Mouse (Mus musculus) brain, embryonic 18.5 days (tissue): Measurements from ENCODE around the gene Timp4.
"Not testable (repeated sequence)": the region's sequence is repeated elsewhere in the genome, so short reads cannot be mapped to it uniquely, and the experiment has no call there.

ENCODE experiments used
- DNase-seq: peaks from one replicate; pipeline ENCODE4 v3.0.0-alpha.2; 2012; ENCODE audit warnings: low read depth, low spot score

Gene Timp4

DNA sequence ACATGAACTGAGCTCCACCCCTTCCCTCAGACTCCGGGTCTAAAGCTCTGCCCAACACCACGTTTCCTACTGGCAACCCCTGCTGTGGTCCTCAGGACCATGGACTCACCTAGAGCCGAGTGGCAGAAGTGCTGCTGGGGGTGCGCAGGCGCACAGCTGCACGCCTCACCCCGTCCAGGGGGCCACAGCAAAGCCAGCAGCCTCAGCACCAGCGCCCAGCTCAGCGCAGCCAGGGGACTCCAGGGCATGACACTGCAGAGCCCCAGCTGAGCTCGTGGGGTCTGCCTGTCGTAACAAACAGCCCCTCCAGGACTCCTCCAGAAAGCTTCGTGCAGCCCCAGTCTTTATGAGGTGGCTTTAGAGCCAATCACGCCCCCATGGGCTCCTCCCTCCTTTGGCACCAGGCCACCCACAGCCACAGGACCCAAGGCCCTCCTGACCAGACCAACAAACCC, 447 bp downstream of the Timp4 start:
- no peak for DNase-seq

DNA sequence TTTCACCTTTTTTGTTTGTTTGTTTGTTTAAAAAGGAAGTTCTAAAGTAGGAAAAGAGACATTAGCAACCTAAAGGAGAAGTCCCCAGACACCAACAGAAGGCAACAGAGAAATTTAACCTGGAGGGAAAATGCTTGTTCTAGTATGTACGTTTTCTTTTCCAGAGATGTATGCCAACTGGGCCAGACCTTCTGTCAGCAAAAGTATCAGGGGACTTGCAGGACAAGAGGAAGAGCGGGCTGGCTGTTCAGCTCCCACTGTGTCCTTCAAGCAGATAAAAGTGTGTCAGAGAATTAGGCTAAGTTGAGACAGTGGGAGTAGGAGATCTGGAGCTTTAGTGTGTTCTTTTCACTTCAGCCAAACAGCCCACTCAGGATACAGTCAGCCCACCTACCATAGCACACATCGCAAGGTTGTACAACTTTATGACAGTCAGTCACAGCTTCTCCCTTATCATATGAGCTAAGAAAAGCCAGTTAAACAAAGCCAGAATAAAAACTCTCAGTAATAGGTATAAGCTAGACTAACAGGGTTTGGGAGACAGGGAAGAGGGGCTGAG, 6.4 kb downstream of the Timp4 start:
- DNase-seq, result no peak

GRCm38 (mm10) chr6:115244222-115244621, 7.8 kb downstream of the Timp4 start:
- no peak for DNase-seq

DNA sequence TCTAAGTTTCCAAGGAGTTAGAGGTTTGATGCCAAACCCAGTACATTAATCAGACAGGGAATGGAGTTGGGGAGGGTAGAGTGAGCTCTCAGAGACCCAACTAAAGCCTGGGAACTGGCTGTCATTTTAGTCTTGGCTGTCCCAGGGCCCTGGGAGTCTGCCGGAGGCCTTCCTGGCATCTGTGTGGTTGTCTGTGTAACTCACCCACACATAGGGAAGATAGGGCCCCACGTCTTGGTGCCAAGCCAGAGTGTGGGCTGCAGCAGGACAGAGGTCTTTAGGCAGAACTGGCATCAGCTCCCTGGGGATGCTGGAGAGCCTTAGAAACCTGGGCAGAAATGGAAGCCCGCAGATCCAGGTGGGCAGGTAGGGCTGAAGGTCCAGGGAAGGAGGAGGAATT, 10.1 kb downstream of the Timp4 start:
- no peak for DNase-seq

GRCm38 (mm10) chr6:115241131-115241699, 10.8 kb downstream of the Timp4 start:
- no peak for DNase-seq

- not testable (repeated sequence) for DNase-seq
Observed at GRCm38 (mm10) chr6:115240431-115240830, 11.6 kb downstream of the Timp4 start.

GRCm38 (mm10) chr6:115239335-115239734, 12.7 kb downstream of the Timp4 start:
- no peak for DNase-seq

- DNase-seq, result no peak
Observed at GRCm38 (mm10) chr6:115238031-115239027, 13.7 kb downstream of the Timp4 start.

DNA sequence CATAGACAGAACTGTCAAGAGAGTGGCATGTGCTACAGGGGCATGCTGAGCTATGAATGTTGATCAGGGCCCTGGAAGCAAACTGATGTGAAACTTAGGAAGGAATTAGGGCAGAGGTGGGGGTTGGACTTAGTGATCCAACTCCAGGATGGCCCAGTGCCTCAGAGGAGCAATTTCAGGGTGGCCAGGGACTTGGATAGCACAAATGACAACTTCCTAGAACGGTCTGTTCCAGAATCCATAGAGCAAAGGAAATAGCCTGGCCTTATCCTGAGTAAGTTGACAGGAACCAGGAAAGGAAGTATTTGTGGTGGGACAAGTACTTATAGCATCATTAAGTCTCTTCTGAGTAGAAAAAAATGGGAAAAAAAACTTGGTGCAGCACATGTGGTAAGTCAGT, 19.4 kb downstream of the Timp4 start:
- no peak for DNase-seq

GRCm38 (mm10) chr6:115231836-115232235, 20.2 kb downstream of the Timp4 start:
- DNase-seq, result no peak

GRCm38 (mm10) chr6:115230557-115230956, 21.4 kb downstream of the Timp4 start:
- DNase-seq, result no peak

- DNase-seq, result peak; percentile 61
Observed at GRCm38 (mm10) chr6:115227529-115227928, 24.5 kb downstream of the Timp4 start.

DNA sequence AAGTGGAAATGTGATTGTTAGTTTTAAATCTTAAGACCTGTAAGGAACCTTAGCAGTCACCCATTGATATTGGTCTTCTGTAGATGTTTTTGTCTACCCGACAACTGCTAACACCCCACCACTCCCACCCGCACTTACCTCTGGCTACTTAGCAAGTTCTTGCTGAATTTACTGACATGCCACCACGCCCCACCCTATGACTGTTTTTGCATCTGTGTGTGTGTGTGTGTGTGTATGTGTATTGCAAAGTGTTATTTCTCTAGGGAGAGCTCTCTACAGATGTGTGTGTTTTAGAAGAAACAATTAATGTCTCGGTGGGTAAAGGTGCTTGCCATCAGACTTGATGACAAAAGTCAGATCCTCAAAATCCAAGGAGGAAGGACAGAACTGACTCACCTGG, 25.0 kb downstream of the Timp4 start, which contains the start of gene Gm17482:
Gene Gm17482, plus strand, starts transcription at position 301 of the 400 bp plus-strand sequence.
- DNase-seq, result no peak

DNA sequence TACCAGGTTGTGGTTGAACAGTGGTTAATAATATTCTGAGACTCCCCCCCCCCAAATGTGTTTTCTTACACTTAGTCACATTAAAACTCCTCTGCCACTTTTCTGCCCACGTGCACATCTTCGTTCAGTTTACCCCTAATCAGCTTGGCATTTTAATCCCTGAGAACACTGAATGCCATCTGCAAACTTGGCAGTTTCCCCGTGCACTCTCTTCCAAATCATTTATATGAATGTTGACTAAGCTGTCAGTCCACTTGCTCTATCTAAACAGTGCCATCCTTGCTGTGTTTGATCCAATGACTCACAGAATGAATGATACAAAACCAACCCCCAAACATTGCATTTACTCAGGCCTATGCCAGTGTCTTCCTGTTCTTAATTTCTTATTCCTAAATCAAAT, 26.5 kb downstream of the Timp4 start:
- DNase-seq, result no peak

DNA sequence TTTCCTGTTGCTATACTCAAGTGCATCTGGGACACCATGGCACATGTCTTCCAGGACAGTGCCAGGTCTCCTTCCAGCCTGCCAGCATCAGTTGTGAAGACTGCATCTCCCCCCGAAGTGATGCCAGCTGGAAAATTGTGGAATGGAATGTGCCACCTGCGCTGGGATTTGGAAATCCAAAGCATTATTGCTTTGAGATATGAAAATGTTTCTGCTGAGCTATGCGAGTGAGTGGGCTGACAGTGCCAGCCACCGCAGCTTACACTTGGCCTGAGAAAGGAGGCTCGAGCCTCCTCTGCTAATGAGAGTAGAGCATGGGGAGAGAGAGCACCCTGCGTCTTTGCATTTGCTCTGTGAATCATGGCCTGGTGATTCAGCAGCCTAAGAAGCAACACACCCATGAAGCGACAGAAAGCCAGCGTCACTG, 30.8 kb downstream of the Timp4 start:
- DNase-seq, result no peak

DNA sequence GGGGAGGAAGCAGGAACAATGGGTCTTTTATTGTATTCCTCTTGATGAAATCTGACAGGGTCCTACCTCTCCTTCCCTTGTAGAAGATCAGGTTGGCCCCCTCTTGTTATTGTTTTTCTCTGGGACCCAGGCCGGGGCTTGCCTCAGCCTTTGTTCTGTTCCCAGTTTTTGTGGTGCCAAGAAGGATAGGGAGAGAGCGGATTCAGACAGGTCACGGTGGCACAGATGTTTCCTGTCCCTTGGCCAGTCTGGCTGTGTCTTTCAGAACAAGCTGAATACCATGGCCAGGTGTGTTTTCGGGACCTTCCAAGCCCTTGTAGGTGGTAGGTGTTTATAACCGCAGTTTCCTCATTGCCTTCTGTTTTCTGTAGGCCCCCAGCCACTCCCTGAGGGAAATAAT, 38.9 kb downstream of the Timp4 start:
- DNase-seq, result no peak

DNA sequence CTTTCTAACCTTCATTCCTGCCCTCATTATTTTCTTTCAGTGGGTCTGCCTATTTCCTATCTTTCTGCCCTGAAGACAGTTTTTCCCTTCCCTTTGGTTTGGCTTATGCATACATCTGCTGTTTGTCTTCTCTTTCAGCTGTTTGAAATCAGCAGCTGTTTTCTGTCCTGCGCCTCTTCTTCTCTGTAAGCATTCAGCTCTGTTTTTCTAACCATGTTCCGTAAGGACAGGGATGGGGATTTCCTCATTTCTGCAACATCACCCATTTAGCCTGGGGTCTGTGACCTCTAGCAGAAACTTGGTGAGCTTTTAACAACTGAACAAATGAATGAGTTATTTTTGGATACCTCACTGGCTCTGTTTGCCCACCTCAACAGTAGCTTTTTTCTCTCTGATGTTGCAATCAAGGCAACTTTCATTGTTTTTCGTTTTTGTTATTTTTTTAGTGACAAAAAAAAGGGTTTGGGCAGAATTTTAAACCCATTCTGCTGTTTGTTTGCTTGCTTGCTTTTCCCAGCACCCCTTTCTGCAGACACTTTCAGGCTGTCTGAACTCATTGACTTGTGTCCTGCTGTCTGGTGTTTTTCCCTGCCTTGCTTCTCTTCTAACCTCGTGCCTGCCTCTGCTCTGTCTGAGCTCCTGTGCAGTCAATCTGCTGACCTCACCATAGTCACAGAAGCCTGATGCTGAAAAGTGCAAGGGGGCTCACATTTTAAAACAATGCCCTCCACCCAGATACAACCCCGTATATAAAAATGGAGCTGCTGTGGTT, 39.7 kb downstream of the Timp4 start:
- DNase-seq, result no peak

DNA sequence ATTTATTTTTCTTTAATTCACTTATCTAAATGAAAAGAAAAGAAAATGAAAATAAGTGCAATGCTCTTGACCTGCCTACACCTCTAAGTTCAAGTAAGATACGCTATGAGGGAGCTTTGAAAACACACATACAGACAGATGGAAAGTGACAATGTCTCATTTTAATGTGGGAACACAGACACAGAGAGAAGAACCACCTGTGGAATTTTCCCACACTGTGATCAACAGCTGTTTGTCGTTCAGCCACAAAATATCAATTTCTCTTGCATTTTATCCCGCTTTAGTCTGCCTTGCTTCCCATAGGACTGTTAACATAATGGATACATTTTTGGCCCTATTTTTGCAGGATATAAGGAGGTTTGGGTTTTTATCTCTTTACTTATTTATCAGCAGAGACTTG, 41.2 kb downstream of the Timp4 start:
- DNase-seq, result no peak

- no peak for DNase-seq
Observed at GRCm38 (mm10) chr6:115210187-115210586, 41.8 kb downstream of the Timp4 start.

- no peak for DNase-seq
Observed at GRCm38 (mm10) chr6:115203029-115203428, 49.0 kb downstream of the Timp4 start.

DNA sequence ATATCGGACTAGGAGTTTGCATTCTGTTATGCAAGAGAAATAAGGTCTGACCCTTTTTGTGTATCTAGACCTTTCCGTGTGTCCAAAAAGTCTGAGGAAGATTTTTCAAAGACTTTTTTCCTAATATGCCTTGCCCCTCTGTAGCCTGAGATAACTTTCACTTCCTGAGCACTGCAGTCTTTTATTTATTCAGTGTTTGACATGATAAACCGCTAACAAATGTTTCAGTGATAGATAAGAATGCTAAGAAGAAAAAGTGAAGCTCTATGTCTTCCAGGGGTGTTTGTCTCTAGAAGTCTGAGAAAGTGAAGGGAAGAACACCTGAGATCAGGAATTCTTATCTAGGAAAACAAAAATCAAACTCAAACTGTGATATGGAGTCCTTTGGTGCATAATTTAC, 51.3 kb downstream of the Timp4 start:
- no peak for DNase-seq
